Mouse (Mus musculus) stomach, postnatal 0 days (tissue): ENCODE data around the gene Gm17662. TPM values are rescaled to one million over a fixed set of nuclear protein-coding genes. Genes with fewer than 3 reads are reported as not detected.

Experiments used
- ATAC-seq: fragments of 200-750 bp; cut with Nextera tagmentation; 2 replicates; pipeline ENCODE4 v1.8.0; 2017; ENCODE audit not compliant: low FRiP score, low TSS enrichment
- DNase-seq: peaks from one replicate; pipeline ENCODE4 v3.0.0-alpha.2; 2016; ENCODE audit warnings: low spot score
- H3K27ac ChIP-seq: fragments of 300-500 bp; sonication (generic); replicated peaks from 2 replicates; pipeline ENCODE4 v1.5.1; 2014; ENCODE audit warnings: mild to moderate bottlenecking, control low read depth
- H3K27me3 ChIP-seq: fragments of 300-500 bp; sonication (generic); 2 replicates; pipeline ENCODE4 v1.6.1; 2014; ENCODE audit warnings: low read length; ENCODE audit not compliant: control insufficient read depth, insufficient read depth
- H3K36me3 ChIP-seq: fragments of 300-500 bp; sonication (generic); 2 replicates; pipeline ENCODE4 v1.6.1; 2014; ENCODE audit warnings: low read length, mixed read lengths; ENCODE audit not compliant: control insufficient read depth, insufficient read depth
- H3K4me1 ChIP-seq: fragments of 300-500 bp; sonication (generic); replicated peaks from 2 replicates; pipeline ENCODE4 v1.6.1; 2014; ENCODE audit warnings: antibody characterized with exemption; ENCODE audit not compliant: control insufficient read depth, insufficient read depth
- H3K4me2 ChIP-seq: fragments of 300-500 bp; sonication (generic); replicated peaks from 2 replicates; pipeline ENCODE4 v1.6.1; 2014; ENCODE audit warnings: low read depth, mild to moderate bottlenecking, control low read depth, moderate library complexity
- H3K4me3 ChIP-seq: fragments of 300-500 bp; sonication (generic); 2 replicates; pipeline ENCODE4 v1.5.1; 2014; ENCODE audit warnings: low read depth, low read length, control low read depth
- H3K9ac ChIP-seq: fragments of 300-500 bp; sonication (generic); 2 replicates; pipeline ENCODE4 v1.6.1; 2014; ENCODE audit warnings: mild to moderate bottlenecking, low read length, control low read depth, mixed read lengths
- H3K9me3 ChIP-seq: fragments of 300-500 bp; sonication (generic); 2 replicates; pipeline ENCODE4 v1.6.1; 2016; ENCODE audit warnings: low read length; ENCODE audit not compliant: control insufficient read depth
- CTCF ChIP-seq: IDR thresholded peaks from 2 replicates; pipeline ENCODE4 v1.5.1; 2016; ENCODE audit warnings: antibody characterized with exemption, low read depth, mild to moderate bottlenecking, moderate library complexity
- EP300 ChIP-seq: optimal IDR thresholded peaks from 2 replicates; pipeline ENCODE3; 2016; ENCODE audit warnings: antibody characterized with exemption
- WGBS: fragments of 180-500 bp; shearing (Covaris S2); extraction: QIAGEN DNeasy Blood & Tissue Kit; methylation state at CpG from one replicate; pipeline ENCODE4 v1.1.7; 2014; 5-methylcytosine and 5-hydroxymethylcytosine counted together
- polyA plus RNA-seq: library from polyadenylated mRNA; unstranded; fragments of >200 nt; fragmentation: Nextera tagmentation; extraction: Ambion mirVana; gene quantifications from 2 replicates; pipeline ENCODE4 v1.2.1, GENCODE M21; 2015

The Gm17662 gene
- polyA plus RNA-seq, 1 experiment from 2014 or later, result not detected

- no peak overlapping the region for H3K4me2 ChIP-seq
- 60% methylated on average over 7 of the region's 7 CpGs for WGBS
- DNase-seq (peak; percentile 31), ATAC-seq (peak; percentile 50; the same call in 1 of the 2 replicates)
- H3K36me3 ChIP-seq, result no peaks in the 10 kb centered on the region
- H3K9ac ChIP-seq, result no peak overlapping the region
- no peaks in the 10 kb centered on the region for H3K27me3 ChIP-seq
- no peak overlapping the region for H3K27ac ChIP-seq
- no peak overlapping the region for H3K4me3 ChIP-seq
- H3K9me3 ChIP-seq, result no peaks in the 10 kb centered on the region
- H3K4me1 ChIP-seq, result no peaks in the 10 kb centered on the region
- no peak for TF ChIP-seq EP300
- TF ChIP-seq CTCF, result no peak
These were observed 34.6 kb downstream of the Gm17662 start for GRCm38 (mm10) chr4:104891708-104892107.

GRCm38 (mm10) chr4:104893588-104893987 is 36.5 kb downstream of the Gm17662 start:
- Histone ChIP-seq H3K4me1 (no peaks in the 10 kb centered on the region), H3K27ac (no peak overlapping the region), H3K27me3 (no peaks in the 10 kb centered on the region), H3K9ac (no peak overlapping the region), H3K4me2 (no peak overlapping the region), H3K4me3 (no peak overlapping the region), H3K9me3 (no peaks in the 10 kb centered on the region), H3K36me3 (no peaks in the 10 kb centered on the region)
- DNase-seq (no peak), ATAC-seq (no peak)
- no peak for TF ChIP-seq EP300
- no peak for TF ChIP-seq CTCF
- 74% methylated on average over 5 of the region's 5 CpGs for WGBS

GRCm38 (mm10) chr4:104894004-104894734 is 37.0 kb downstream of the Gm17662 start:
- no peak overlapping the region for H3K9ac ChIP-seq
- H3K4me1 ChIP-seq, result no peaks in the 10 kb centered on the region
- ATAC-seq, result no peak
- TF ChIP-seq EP300, result no peak
- TF ChIP-seq CTCF, result peak; percentile 95
- H3K4me3 ChIP-seq, result no peak overlapping the region
- DNase-seq, result peak; percentile 57
- H3K9me3 ChIP-seq, result no peaks in the 10 kb centered on the region
- no peaks in the 10 kb centered on the region for H3K27me3 ChIP-seq
- WGBS, result 47% methylated on average over 13 of the region's 13 CpGs
- no peaks in the 10 kb centered on the region for H3K36me3 ChIP-seq
- H3K4me2 ChIP-seq, result no peak overlapping the region
- no peak overlapping the region for H3K27ac ChIP-seq

- H3K4me2 ChIP-seq, result no peak overlapping the region
- no peaks in the 10 kb centered on the region for H3K9me3 ChIP-seq
- no peak for ATAC-seq
- no peak for DNase-seq
- TF ChIP-seq CTCF, result no peak
- TF ChIP-seq EP300, result no peak
- H3K4me3 ChIP-seq, result no peak overlapping the region
- WGBS, result 84% methylated on average over 2 of the region's 2 CpGs
- no peak overlapping the region for H3K27ac ChIP-seq
- no peak overlapping the region for H3K9ac ChIP-seq
- no peaks in the 10 kb centered on the region for H3K4me1 ChIP-seq
- no peaks in the 10 kb centered on the region for H3K27me3 ChIP-seq
- H3K36me3 ChIP-seq, result no peaks in the 10 kb centered on the region
These were observed 45.7 kb downstream of the Gm17662 start for GRCm38 (mm10) chr4:104902836-104903235.

GRCm38 (mm10) chr4:104905049-104905448 is 47.9 kb downstream of the Gm17662 start:
- ATAC-seq (no peak), DNase-seq (no peak)
- WGBS, result 87% methylated on average over 6 of the region's 6 CpGs
- Histone ChIP-seq H3K27ac (no peak overlapping the region), H3K4me2 (no peak overlapping the region), H3K36me3 (no peaks in the 10 kb centered on the region), H3K9me3 (no peaks in the 10 kb centered on the region), H3K4me3 (no peak overlapping the region), H3K27me3 (no peaks in the 10 kb centered on the region), H3K4me1 (no peaks in the 10 kb centered on the region), H3K9ac (no peak overlapping the region)
- TF ChIP-seq CTCF (no peak), EP300 (no peak)

Other genes starting within 250 kb of the Gm17662 start
- 0.17 and 0.46 TPM in 2 replicates for gene C8b, start 91.0 kb upstream of the Gm17662 start, polyA plus RNA-seq
- gene C8a, start 19.1 kb downstream of the Gm17662 start, polyA plus RNA-seq, result 0.06 TPM in 1 of 2 replicates, not detected in the other
- 0.06 and 0.10 TPM in 2 replicates for gene Fyb2, start 56.1 kb downstream of the Gm17662 start, polyA plus RNA-seq